Mouse (Mus musculus) kidney, adult 2 months (tissue): ENCODE results near the gene Anapc7. TPM values are rescaled to one million over a fixed set of nuclear protein-coding genes. Genes with fewer than 3 reads are reported as not detected.
"Not testable (repeated sequence)": the region's sequence is repeated elsewhere in the genome, so short reads cannot be mapped to it uniquely, and the experiment has no call there.

Source experiments
- DNase-seq: peaks from one replicate; pipeline ENCODE4 v3.0.0; 2021
- H3K27ac ChIP-seq: fragments of 200-500 bp; 2 replicates; pipeline ENCODE4 v1.5.1; 2012; ENCODE audit warnings: low read depth, low read length, control low read depth, inconsistent platforms; ENCODE audit not compliant: insufficient read depth
- H3K27me3 ChIP-seq: fragments of 200-500 bp; replicated peaks from 2 replicates; pipeline ENCODE4 v1.6.1; 2012; ENCODE audit warnings: mild to moderate bottlenecking, moderate library complexity, low read length, inconsistent platforms; ENCODE audit not compliant: control insufficient read depth, insufficient read depth
- H3K36me3 ChIP-seq: fragments of 200-500 bp; 2 replicates; pipeline ENCODE4 v1.6.1; 2012; ENCODE audit warnings: mild to moderate bottlenecking, moderate library complexity, low read length, inconsistent platforms; ENCODE audit not compliant: control insufficient read depth, insufficient read depth
- H3K4me1 ChIP-seq: fragments of 200-500 bp; 2 replicates; pipeline ENCODE4 v1.6.1; 2011; ENCODE audit warnings: low read length; ENCODE audit not compliant: control insufficient read depth, insufficient read depth
- H3K4me3 ChIP-seq: fragments of 200-500 bp; 2 replicates; pipeline ENCODE4 v1.5.1; 2011; ENCODE audit warnings: mild to moderate bottlenecking, low read depth, low read length, control low read depth; ENCODE audit not compliant: insufficient read depth
- CTCF ChIP-seq: fragments of 200-500 bp; conservative IDR thresholded peaks from 2 replicates; pipeline ENCODE4 v1.5.1; 2011; ENCODE audit warnings: low read depth, mild to moderate bottlenecking, control low read depth, low read length, moderate library complexity, mixed read lengths; ENCODE audit not compliant: insufficient read depth, insufficient read length
- POLR2A ChIP-seq: fragments of 200-500 bp; IDR thresholded peaks from one replicate; pipeline ENCODE4 v1.6.1; 2011; ENCODE audit warnings: low read depth, low read length, control low read depth
- WGBS: fragments of 180-500 bp; shearing (Covaris S2); methylation state at CpG from one replicate; pipeline ENCODE4 v1.1.7; 2018; 5-methylcytosine and 5-hydroxymethylcytosine counted together
- polyA plus RNA-seq: library from polyadenylated mRNA; depleted of rRNA; stranded (reverse); fragments of >200 nt; gene quantifications from 2 replicates; pipeline ENCODE4 v1.2.3, GENCODE M21; 2012

Anapc7 gene
- polyA plus RNA-seq, 1 experiment: 33.5 TPM

DNA sequence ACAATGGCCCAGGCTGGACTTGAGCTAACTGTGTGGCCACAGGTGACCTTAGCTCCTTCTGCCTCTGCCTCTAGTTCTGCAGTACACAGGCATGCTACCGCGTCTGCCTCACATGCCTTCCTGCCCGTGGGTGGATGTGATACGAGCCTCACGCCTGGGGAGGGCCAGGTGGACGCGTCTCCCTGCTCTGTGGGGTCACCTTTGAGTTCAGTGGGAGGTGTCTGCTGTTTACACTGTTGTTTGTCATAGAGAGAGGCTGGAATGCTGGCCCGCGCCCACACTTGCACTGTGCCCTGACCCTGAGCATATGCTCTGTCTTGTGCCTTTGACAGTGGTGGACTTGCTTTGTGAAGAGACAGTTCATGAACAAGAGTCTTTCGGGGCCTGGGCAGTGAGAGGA lies 16.0 kb upstream of the Anapc7 start:
- WGBS: 87% methylated on average over 10 of the region's 10 CpGs

DNA sequence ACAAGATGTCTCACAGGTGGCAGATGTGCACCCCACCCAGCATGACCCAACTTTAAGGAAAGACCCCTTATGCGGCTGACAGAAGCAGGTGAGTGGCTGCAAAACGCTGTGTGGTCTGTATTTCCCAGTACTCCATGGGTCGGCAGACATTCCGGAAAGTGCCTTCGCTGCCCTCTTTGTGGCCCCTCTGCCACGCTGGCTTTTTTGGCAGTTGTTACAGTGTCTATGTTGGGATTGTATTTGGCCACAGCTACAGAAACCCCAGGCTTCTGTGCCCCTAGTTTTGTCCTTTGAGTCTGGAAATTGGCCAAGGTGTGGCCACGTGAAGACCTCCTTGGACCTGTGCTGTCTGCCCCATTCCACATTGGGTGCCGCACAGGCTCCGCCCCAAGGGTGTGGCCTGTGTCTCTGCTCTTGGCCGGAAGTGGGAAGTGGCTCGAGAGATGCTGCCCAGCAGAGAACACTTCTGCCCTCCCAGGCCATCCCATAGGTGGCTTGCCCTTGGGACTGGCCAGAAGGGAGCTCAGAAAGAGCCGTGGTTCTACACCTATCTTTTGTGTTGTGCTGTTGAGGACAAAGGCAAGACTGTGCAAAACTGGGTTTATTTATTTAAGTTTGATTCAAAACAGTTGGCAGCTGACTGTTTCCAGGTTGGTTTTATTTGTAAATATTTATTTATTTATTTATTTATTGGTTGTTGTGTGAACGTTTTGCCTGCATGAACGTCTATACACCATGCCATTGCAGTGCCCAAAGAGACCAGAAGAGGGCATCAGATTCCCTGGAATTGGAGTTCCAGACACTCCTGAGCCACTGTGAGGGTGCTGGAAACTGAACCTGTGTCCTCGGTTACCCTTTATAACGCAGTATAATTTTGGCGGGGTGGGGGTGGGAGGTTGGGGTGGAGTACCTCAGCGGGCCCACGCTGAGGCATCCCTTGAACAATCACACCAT lies 11.5 kb upstream of the Anapc7 start:
- Histone ChIP-seq H3K36me3 (no peaks in the 10 kb centered on the region; the same call in 1 of the 2 replicates), H3K4me1 (no peaks in the 10 kb centered on the region), H3K4me3 (no peak overlapping the region), H3K27me3 (no peaks in the 10 kb centered on the region), H3K27ac (no peak overlapping the region)
- no peak for DNase-seq
- 88% methylated on average over 19 of the region's 19 CpGs for WGBS
- TF ChIP-seq POLR2A (no peak), CTCF (peak; percentile 23; the same call in 1 of the 2 replicates)

More for the DNA sequence above, 16.0 kb upstream of the Anapc7 start:
- TF ChIP-seq CTCF: no peak
- TF ChIP-seq POLR2A: no peak
- H3K27me3 ChIP-seq: no peaks in the 10 kb centered on the region
- no peaks in the 10 kb centered on the region; the same call in 1 of the 2 replicates for H3K36me3 ChIP-seq
- peaks cover 13% of the 10 kb centered on the region; the same call in 1 of the 2 replicates for H3K4me1 ChIP-seq
- no peak for DNase-seq
- no peak overlapping the region for H3K27ac ChIP-seq
- no peak overlapping the region for H3K4me3 ChIP-seq

DNA sequence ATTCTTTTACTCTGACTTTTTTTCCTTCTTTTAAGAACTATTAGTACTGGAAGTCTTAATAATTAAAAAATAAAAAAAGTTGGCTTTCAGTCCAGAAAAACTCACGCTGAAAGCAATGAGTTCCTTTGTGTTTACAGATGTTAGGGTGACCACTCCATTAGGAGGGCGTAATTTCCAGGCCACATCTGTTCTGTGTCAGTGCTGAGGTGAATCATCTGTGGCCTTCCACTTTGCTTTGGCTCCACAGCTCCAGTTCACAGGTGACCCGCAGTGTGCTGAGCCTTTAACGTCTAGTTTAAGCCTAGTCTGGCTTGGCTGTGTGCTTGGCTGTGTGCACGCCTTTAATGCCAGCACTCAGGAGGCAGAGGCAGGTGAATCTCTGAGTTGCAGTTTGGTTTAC lies 9.6 kb upstream of the Anapc7 start:
- TF ChIP-seq CTCF: no peak
- TF ChIP-seq POLR2A: no peak
- H3K36me3 ChIP-seq: no peaks in the 10 kb centered on the region
- H3K27me3 ChIP-seq: no peaks in the 10 kb centered on the region
- no peak overlapping the region for H3K4me3 ChIP-seq
- H3K4me1 ChIP-seq: no peaks in the 10 kb centered on the region
- no peak overlapping the region for H3K27ac ChIP-seq
- DNase-seq: no peak
- WGBS: 78% methylated on average over 5 of the region's 5 CpGs

DNA sequence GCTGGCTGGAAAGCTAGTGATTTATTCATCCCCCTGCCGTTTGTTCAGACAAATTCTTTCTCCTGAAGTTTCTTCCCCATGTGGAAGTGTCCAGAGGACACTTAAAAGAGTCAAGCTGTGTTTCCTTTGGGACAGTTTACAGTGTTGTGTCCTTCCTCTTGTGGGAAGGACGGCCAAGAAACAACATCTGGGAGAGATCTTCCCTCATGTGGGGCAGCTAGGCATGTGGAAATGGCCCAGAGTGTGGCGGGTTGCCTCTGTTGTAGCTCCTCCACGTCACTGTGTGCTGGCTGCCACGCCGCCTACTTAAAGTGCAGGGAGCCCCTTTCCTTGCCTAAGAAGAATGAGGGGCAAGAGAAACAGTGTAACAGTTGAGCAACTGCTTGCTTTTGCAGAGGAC lies 8.7 kb upstream of the Anapc7 start:
- no peak for TF ChIP-seq POLR2A
- TF ChIP-seq CTCF: no peak
- Histone ChIP-seq H3K27me3 (no peaks in the 10 kb centered on the region), H3K27ac (no peak overlapping the region), H3K4me3 (no peak overlapping the region), H3K4me1 (no peaks in the 10 kb centered on the region), H3K36me3 (no peaks in the 10 kb centered on the region)
- 52% methylated on average over 6 of the region's 6 CpGs for WGBS
- peak; percentile 46 for DNase-seq

DNA sequence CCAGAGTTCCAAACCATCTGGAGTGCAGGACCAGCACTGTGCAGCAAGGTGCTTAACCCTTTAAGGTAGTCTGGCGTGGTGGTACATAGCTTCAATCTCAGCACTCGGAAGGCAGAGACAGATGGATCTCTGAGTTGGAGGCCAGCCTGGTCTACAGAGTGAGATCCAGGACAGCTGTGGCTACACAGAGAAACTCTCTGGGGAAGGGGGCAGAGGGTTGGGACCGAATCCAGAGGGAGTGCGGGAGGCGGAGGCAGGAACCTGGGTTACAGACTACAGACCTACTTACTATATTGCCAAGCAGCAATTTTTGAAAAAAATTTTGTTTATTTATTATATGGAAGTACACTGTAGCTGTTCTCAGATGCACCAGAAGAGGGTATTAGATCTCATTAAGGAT lies 7.1 kb upstream of the Anapc7 start:
- 89% methylated on average over 5 of the region's 5 CpGs for WGBS

DNA sequence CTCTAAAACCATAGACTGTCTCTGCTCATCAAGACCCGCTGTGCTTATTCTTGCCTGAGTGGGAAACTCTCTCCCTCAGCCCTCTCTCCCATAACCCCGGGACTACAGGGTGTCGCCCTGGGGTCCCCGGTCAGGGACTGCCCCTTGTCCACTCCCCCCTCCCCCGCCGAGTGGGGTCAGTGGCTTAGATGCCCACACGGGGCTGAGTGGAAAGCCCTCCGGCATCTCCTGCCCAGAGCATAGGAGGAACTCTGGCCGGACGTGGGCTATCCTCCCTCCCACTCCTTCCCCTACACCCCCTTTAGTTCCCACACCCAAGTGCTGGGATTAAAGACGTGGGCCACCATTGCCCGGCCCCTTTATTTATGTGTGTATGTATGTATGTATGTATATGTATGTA lies 6.0 kb upstream of the Anapc7 start:
- 81% methylated on average over 12 of the region's 12 CpGs for WGBS
- H3K27me3 ChIP-seq: no peaks in the 10 kb centered on the region
- no peaks in the 10 kb centered on the region for H3K4me1 ChIP-seq
- no peaks in the 10 kb centered on the region for H3K36me3 ChIP-seq
- DNase-seq: no peak
- TF ChIP-seq POLR2A: no peak
- TF ChIP-seq CTCF: no peak
- no peak overlapping the region for H3K4me3 ChIP-seq
- H3K27ac ChIP-seq: no peak overlapping the region

More for the DNA sequence above, 7.1 kb upstream of the Anapc7 start:
- no peak for TF ChIP-seq POLR2A
- no peak for TF ChIP-seq CTCF
- no peak overlapping the region for H3K27ac ChIP-seq
- no peaks in the 10 kb centered on the region for H3K4me1 ChIP-seq
- no peaks in the 10 kb centered on the region for H3K27me3 ChIP-seq
- no peaks in the 10 kb centered on the region for H3K36me3 ChIP-seq
- no peak for DNase-seq
- H3K4me3 ChIP-seq: no peak overlapping the region

DNA sequence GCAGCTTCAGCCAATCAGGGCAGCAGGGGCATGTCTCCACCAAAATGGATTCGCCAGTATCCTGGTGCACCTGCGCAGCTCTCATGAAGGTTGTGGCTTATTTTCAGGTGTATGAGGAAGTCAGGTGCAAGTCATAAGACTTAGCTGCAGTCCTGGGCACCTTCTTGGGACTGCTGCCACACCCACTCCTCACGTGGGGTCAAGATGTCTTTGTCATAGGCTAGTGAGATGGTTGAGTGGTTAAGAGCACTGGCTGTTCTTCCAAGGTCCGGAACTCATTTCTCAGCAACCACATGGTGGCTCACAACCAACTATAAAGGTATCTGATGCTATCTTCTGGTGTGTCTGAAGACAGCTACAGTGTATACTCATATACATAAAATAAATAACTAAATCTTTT lies 817 bp upstream of the Anapc7 start:
- H3K27ac ChIP-seq: peak overlapping the region; percentile 67
- H3K4me3 ChIP-seq, H3K36me3 ChIP-seq, H3K4me1 ChIP-seq, H3K27me3 ChIP-seq: not testable (repeated sequence)
- WGBS: 33% methylated on average over 4 of the region's 4 CpGs
- peak; percentile 94 for DNase-seq
